Mouse (Mus musculus) brain, adult 2 months (tissue): ENCODE results near the gene 2900026A02Rik.
A peak's percentile ranks its signal among the peaks of the same experiment; 100 is the strongest.

ENCODE experiments used
- DNase-seq: peaks from one replicate; pipeline ENCODE4 v3.0.0; 2011; ENCODE audit warnings: low read depth, low spot score

Gene 2900026A02Rik

DNA sequence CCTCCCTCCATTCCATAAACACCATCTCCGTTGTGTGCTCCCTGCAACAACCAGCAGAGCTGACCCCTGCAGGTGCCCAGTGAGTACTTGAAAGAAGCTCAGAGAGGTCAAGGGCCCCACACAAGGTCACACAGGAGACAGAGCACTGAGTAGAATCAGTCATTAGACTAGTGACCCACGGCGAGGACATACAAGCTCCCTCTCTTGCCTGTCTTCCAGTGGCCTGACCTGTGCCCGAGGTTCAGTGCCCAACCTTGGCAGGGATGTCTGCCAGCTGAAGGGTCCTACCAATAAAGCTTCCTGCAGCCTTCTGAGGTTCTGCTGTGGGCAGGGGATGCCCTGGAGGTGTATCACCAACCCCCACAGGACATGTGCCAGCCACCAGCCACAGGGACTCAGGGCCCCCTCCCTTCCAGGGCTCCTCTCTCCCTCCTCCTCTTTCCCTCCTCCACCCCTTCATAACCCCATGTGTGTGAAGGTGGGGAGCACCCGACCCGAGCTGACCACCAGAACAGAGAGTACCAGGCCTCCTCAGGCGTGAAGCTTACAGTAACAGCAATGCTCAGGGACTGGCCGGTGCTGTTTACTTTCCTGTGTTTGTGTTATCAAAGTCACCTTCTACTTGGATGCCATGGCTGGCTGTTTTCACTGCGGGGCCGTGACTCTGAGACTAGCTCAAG is 8.7 kb downstream of the 2900026A02Rik start:
- DNase-seq, result no peak

DNA sequence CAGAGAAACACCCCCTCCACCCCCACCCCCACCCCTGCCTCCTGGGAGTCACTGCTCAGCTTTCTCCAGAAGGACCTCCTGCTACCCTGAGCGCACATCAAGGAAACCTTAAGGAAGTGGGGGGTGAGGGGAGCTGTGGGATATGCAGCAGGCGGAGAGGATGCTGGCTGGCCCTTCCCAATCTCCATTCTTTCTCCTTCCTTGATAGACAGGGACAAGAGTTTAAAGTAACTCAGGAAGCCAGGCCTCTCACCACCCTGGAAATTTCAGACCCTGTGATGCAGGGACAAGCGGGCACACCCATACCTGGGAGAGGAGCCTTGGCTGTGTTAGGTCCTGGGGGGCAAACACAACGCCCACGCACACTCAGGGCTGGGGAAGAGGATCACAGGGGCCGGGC is 10.7 kb downstream of the 2900026A02Rik start:
- DNase-seq, result no peak

DNA sequence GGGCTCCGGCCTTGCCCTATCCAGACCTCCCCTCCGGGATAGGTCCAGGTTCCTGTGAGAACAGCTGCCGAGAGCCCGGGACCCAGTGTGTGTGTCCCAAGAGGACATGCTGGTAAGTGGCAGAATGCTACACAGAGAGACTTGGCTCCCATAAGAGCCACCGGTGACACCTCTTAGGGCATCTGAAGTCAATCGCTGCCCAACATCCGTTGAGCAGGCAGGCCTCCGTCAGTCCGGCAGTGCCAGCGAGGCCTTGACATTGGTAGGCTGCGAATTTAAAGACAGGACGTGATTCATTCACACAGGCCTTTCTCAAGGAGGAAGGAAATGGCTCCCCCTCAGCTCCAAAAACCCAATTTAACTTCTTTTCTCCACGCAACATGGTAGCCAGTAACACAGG is 11.1 kb downstream of the 2900026A02Rik start:
- no peak for DNase-seq

DNA sequence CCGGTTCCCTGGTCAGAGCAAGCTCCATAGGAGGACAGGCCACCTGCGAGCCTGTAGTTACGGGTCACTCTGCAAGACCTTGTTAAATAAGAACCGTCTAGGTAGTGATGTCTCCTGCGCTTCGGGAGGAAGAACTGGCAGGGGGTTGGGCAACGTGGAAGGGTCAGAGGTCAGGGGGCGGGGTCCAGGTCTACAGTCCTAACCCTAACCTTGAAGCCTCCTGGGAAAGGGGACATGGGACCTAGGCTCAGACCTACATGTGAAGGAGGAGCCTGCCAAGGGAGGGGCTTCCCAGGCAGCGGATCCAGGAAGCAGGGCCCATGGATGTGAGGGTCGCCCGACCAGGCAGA is 11.7 kb downstream of the 2900026A02Rik start:
- DNase-seq, result no peak

DNA sequence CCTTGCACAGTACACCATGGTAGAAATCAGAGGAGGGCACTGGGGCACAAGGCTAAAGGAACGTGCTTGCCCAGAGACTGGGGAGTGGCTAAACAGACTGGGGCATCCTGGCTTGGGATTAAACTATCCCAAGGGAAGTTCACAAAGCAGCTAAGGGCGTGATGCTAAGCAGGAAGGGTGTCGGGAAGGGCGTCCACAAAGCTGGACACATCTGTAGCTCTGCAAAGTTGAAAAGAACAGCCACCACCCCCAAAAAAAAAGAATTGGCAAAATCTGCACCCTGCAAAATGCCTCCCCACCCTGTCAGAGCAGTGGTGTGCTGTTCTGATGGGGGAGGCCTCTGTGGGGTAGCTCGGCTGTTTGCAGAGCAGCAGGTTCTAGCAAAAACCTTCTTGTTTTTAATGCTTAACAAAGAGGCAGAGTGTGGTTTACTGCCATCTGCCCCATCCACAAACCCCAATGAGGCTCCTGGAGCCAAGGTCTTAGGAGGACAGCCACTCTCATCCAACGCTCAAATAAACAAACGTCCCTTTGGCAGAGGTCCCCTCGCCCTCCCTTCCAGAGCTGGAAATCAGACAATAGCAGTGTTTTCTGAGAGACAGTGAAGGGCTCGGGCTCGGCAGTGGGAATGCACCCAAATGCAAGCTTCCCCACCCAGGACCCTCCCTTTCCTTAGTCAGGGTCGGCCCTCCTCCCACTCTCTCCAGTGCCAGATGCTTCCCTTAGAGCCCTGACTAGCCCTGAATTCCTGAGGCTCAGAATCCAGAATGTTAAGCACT is 12.2 kb downstream of the 2900026A02Rik start:
- DNase-seq, result peak; percentile 83

DNA sequence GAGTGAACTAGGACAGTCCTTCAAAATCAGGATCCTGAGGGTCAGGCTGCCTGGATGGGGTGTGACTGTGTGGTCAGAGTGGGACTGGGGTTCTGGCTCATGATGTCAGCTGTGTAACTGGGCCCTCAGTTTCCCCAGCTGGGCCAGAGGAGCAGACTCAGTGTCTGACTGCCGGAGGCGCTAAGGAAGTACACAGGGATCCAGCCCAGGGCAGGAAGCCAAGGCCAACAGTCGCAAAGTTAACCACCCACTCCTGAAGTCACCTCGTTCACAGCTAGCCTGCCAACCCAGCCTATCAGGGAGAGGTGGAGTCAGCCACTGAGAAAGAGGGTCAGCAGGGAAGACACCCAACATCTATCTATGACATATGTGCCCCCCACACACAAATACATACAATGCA is 13.0 kb downstream of the 2900026A02Rik start:
- DNase-seq, result no peak

DNA sequence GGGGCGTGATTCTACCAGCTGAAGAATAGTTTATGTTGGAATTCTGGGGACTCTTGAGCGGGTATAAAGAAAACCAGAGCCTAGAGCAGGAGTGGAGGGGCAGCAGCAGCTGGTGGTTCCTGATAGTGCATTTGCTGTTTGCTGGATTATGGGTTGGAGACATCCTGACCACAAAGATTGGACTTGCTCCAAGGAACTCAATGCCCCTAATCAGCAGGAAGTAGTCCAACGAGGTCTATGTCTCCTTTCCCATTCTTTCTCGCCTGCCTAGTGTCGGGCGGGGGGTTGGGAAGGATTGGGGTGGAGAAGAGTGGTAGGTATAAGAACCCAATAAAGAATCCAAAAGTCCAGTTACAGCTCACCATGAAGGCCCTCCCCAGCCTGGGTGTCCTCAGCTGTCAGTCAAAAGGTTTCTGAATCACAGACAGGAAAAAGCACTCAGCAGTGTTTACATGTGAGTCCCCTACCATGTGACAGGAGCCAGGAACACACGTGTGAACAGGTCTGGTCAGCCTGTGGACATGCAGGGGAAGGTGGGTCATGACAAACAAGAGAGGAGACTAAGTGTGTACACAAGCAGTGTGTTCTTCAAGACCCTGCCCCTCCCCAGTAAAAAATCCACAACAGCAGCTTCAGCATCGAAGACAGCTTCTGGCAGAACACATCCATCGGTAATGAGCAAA is 14.2 kb downstream of the 2900026A02Rik start:
- no peak for DNase-seq

DNA sequence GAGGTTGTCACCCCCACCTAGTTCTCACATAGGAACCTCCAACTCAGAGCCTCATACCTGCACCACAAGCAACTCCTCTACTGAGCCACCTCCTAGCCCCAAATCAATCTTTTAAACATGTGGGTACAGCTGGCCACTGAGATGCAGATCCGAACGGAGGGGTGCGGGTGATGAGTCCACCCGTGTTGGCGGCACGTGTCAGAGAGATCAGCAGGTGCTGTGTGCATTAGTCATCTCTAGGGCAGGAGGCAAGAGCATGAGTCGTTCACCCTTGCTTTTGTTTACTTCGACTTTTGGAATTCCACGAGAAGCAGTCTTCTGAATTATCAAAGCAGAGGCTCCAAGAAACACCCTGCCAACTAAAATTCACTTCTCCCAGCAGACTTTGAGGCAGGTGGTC is 16.8 kb downstream of the 2900026A02Rik start:
- no peak for DNase-seq

DNA sequence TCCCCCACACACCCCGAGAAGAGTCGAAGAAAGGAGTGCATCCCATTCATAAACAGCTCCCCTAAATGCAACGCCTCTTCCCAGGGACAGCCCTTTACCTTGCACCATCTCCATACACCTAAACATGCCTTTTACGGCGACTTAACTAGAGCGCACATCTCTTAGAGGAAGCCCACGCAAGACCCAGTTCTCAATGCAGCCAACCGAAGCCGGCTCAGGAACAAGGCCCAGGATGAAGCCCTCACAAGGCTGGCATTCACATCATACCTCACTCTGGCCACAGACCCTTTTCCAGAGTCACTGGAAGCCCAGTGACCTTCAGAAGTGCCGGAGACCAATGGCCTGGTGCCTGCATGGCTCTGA is 21.3 kb downstream of the 2900026A02Rik start:
- peak; percentile 42 for DNase-seq

DNA sequence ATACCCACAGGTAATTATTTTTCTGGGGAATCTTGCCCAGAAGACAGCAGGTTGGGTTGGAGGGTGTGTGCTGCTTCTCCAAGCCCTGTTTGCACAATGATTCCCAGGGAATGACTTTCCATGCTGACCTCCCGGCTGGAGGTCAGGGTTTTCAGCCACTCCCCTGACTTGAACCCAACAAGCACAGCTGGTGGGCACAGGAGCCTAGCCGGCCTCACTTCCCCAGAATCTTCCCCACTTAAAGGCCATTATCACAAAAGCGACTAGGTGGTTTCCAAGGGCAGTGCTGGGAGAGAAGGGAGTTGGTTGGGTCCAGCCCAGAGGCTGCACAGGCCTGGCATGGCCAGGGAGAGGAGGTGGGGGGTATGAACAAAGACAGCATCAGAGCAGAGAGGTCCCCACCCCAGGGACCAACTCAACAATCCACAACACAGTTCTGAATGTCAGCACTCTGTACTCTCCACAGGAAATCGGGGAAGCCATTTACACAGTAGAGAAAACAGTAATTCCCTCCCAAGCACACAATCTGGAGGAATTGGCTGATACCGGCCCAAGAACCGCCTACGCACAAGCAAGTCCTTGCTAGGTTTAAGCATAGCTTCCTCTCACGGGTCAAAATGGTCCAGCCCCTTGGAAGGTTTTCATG is 21.8 kb downstream of the 2900026A02Rik start:
- peak; percentile 57 for DNase-seq

DNA sequence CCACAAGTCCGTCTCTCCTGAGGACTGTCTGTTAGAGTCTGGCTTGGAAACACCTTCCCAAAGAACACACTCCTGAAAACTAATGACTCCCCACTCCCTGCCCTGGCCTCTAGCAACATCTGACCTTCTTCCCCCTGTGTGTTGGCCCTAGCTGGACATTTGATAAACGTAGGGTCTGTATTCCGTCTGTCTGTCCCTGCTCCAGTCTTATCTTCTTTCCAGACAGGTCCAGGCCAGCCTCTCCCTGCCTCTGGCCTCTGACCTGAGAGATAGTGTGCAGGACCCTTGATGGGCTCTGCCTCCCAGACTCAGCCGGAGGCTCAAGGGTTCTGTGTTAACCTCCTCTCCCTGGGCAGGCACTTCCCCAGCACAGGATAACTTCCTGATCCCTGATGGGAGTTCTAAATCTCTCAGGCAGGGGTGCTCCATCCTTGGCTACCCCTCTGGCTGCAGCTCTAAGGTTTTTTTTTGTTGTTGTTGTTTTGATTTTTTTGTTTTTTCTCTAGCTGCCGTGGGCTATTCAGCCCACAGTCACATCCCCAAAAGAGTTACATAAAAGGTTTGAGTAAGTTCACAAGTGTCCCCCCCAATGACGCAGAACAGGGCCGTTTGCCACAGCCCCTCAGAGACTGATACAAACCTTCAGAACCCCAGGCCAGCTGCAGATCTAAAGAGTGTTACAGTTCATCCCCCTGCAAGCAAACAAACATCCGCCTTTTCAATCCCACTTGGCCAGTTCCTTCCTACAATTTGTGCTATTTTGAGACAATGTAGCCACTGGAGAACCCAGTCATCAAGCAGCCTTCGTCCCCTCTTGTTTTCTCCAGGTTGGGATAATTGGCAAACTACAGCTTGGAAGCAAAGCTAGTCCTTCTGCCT is 23.9 kb downstream of the 2900026A02Rik start:
- DNase-seq, result no peak

DNA sequence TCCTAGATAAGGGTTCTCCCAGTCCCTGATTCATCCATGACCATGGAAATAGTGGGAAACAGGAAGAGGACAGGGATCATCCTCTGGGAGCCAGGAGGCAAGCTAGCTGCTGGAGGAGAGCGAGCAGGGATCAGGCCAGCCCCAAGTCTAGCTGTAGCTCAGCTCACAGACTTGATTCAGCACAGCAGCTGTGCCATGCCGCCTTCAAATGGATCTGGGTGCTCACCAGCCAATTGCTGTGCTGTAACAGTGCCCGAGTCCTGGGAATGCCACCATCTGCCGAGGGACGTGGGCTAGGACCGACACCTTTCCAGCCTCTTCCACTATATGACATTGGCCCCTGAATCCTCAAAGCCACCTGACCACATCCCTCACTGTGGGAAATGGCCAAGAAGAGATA is 25.1 kb downstream of the 2900026A02Rik start:
- DNase-seq, result peak; percentile 77

DNA sequence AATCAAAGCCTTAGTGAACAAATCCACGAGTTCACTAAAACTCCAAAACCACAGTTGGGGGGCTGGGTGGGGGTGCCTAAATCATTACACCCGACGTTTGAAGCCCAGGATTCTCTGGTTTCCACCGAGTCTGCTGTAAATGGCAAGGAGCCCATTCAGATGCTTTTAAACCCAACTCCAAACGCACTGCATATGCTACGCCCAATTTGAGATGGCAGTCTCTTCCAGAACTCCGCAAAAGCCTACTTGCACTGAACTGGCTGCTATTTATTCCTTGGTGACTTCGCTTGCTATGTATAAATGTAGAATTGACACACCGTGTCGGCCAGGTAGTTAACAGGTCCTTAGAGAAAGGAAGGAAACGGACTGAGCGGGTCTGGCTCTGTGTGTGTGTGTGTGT is 25.6 kb downstream of the 2900026A02Rik start:
- DNase-seq, result peak; percentile 77

DNA sequence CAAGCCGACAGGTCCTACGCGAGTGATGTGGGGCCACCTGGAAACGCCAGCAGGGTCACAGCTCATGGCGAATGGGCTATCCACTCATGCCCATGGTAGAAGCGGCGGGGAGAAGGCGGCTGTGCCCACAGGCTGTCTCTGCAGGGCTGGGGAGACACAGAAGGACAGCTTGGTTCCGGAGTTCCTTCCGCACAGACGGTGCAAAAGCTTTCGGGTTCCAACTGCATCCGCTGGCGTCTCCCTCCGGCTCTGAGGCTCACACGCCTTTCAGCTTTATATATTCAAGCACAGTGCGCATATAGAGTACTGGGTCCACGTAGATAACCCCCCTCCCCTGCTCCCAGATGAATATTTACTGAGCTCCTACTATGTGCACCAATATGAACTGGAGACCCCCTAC is 27.3 kb downstream of the 2900026A02Rik start:
- DNase-seq, result peak; percentile 69

DNA sequence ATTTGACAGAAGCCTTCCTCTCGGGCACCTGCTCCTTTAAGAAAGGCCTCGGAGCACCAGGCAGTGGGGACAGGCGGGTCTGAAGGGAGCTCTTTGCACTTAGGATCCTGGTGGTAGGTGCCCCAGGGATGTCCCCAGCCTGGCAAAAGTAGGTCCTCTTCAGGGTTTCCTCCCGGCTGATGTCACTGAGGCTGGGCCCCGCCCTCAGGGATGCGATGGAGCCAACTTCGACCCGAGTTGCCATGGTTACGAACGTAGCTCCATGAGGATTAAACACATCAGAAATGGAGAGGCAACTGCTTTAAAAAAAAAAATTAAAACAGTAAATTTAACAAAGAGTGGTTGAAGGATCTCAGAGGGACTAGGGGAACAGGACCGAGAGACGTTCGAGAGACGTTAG is 29.1 kb downstream of the 2900026A02Rik start:
- peak; percentile 59 for DNase-seq

DNA sequence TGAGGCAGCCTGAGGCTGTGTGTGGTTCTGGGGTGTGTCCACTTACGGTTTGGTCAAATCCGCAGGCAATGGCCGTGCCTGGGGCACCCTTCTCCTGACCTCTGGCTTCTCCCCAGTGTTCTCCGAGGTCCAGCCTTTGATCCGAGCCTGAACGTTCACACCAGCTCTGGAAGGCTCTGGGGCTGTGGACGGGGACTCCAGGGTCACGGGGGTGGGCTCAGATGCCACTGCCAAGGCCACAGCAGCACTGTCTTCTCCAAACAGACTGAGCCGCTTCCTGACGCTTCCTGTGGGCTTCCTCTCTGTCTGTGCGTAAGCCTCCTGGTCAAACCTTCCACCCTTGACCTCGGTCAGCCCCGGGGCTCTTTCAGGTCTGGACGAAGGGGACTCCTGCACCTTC is 30.5 kb downstream of the 2900026A02Rik start:
- DNase-seq, result no peak

DNA sequence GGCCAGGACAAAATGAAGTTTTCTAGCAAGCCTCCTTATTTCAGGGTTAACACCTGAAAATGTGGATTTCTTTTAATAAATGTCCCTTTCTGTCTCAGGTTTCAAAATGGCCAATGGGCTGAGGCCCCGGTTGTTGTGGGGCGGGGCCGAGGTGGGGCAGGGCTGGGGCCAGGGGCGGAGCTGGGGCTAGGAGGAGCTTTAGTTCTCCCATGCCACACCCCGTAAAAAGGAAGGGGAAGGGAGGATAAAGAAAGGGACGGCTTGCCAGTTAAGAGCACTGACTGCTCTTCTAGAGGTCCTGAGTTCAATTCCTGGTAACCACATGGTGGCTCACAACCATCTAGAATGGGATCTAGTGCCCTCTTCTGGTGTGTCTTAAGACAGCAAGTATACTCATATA is 39.6 kb downstream of the 2900026A02Rik start:
- no peak for DNase-seq

DNA sequence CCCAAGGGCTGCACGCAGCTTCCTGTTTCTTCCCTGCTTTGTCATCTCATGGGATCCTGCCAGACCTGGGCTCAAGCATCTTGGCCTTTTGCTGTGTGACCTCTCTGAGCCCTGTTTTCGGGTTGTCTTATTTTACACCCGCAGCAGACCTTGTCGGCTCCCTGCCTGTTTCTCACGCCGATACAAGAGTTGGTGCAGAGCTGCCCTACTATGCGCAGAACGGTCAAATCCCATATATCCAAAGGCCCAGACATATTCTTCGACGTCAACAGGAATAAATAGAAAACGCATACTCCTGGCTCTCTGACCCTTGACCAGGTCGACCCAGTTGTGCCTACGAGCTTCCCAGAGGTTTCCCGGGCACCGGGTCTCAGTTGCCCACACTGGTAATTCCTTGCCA is 40.3 kb downstream of the 2900026A02Rik start:
- DNase-seq, result no peak

DNA sequence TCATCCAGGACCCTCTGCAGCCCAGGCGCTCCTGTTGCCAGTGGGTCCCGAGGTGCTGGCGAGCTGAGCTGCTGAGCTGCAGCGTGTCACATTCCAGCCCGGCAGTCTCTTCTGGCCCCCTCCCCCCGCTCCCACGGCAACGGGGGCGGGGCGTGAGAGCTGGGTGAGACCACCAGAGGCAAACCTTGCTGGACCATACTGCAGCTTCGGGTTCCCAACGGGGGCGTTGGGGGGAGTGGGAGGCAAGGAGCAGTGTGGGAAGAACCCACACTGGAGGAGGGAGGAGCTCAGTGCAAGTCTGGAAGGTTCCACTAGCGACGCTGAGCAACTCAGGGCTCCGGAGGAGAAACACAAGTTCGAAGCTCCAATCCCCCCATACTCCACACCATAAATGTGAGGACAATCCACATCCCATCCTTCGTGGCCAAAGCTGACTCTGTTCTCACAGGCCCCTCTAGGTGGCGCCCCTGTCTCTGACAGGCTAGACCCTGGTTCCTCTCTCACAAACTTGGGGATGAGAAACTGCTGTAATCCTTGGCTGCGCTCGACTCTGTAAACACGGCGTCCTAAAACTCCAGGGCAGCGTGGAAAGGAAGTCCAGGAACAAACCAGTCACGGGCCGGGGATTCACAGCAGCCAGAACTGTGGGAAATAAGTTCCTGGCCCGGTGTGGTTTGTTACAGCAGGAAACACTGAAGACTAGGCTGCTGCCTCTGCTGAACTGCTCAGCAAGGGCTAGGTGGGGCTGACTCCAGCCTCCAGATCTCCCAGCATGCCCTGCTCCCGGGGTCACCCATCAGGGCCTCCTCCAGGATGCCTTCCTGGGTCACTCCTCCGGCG is 41.0 kb downstream of the 2900026A02Rik start:
- peak; percentile 89 for DNase-seq

DNA sequence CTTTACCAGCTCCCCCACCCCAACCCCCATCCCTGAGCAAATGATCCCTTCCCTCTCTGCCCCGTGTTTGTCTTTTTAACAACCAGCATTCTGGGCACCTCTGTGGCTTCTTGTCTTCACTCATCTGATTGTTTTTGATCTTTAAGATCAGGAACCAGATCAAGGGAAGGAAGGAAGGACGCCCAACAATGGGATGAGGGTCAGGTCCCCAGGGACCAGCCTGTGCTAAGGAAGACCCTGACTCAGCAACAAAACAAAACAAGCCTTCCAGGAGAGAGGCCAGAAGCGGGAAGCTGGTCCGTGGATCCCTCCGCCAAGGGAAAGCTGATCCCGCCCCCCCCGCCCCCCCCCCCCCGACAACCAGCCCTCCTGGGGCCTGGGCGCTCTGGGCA is 41.6 kb downstream of the 2900026A02Rik start:
- no peak for DNase-seq

DNA sequence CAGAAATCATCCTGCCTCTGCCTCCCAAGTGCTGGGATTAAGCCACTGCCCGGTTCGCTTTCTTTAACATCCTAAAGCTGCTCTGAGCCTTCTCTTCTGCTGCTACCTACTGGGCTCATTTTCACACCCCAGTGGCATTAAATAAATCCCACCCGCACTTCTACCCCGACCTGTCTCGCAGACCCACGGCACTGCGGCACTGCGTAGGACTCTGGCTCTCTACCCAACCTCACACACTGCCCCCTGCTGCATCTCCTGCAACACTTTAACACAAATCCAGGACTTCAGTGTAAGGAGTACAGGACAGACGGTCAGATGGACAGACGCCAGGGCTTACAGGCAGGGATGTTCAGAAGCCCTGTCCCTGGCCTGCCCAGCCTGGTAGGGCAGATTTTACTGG is 45.1 kb downstream of the 2900026A02Rik start:
- no peak for DNase-seq
